Mouse (Mus musculus) gastrocnemius, adult 18-20 months (tissue): ENCODE results near the gene Fbxl3. TPM values are rescaled to one million over a fixed set of nuclear protein-coding genes. Genes with fewer than 3 reads are reported as not detected.

Experiments
- DNase-seq: peaks from one replicate; pipeline ENCODE4 v3.0.0; 2021; ENCODE audit warnings: low spot score
- total RNA-seq, 2 experiments: library from RNA; stranded (reverse); gene quantifications; 2 replicates each; pipeline ENCODE4 v1.2.3; 2021

Gene Fbxl3
- total RNA-seq, 2 experiments from 2014 or later, result 61.4 to 62.2 TPM

DNA sequence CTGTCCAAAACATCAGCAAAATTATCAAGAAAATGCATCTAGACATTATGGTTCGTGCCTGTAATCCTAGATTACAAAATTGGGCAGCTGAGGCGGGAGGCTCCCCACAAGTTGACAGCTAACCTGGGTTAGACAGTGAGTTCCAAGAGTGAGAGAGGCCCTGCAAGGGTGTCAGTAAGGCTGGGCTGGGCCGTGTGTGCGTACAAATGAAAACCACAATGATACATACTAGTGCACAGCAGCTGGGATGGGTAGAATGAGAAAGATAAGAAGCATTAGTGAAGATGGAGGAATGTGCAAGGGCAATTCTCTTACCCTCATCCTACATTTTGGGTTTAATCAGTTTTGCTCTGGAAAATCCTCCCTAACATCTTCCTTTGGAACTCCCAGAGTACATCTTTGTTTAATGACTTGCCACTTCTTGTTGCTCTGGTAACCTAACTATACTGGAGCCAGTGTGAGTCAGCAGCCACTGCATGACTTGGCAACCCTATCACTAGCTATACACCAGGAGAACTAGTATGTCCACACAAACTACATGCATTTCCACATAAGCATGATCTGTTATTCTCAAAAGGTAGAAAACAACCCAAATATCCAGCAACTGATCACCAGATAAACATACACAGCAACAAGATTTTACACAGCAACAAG is 12.6 kb downstream of the Fbxl3 start:
- no peak for DNase-seq

DNA sequence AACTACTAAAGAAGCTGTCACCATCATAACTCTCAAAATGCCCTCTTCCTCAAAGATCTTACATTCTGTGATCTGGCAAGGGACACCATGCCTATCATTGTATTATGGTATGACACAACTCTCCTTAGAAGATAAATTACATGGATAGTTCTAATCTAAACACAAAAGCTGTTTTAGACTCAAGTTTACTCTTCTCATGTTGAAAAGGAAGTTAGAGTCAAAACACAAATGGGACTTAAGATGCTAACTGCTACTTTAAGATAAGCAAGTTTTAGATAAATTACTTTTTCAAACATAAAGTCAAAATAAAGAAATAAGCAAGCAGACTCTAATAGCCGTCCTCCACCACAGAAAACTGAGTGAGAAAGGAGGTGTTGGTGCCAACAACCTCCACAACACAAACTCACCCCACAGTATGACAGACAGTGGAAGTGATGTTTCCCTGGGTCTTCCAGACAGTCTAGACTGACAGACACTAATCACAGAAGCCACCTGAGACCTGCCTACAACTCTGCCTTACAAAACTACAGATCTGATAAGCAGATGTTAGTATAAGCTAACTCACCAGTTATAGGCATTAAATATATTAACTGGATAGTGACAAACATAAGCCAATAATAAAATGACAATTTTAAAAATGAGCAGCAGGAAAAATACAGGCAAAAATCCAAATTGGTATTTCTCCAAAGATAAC is 13.4 kb downstream of the Fbxl3 start:
- no peak for DNase-seq

DNA sequence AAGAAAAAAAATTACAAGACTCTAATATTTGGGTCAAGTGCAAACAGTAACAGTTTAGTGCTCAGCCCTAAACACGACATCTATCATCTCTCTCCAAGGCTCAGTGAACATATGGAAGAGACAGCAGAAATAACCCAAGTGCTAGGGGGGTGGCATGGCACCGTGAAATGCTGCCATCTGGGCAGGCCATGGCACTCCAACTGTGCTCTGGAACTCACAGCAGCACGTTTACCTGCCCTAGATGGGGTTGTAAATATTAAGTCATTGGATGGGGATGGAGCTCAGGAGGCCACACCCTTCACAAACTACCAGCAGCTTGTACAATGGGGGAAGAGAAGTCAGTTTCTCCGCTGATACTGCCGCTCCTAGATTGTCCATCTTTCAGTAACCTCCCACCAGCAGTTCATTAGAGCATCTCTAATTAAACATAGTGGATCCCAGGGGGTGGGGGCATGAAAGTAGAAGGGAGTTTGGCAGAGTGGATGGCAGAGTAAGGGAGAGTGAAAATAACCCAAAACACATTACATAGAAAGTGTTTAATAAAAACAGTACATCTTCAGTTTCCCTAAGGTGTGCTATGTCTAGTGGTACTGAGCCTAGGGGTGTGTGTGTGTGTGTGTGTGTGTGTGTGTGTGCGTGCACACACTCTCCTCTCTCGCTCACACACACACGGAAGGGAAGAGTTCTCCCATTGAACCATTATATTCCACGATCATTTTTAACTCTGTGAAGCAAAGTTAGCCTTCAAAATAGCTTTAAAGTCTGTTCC is 20.0 kb downstream of the Fbxl3 start:
- DNase-seq, result no peak

DNA sequence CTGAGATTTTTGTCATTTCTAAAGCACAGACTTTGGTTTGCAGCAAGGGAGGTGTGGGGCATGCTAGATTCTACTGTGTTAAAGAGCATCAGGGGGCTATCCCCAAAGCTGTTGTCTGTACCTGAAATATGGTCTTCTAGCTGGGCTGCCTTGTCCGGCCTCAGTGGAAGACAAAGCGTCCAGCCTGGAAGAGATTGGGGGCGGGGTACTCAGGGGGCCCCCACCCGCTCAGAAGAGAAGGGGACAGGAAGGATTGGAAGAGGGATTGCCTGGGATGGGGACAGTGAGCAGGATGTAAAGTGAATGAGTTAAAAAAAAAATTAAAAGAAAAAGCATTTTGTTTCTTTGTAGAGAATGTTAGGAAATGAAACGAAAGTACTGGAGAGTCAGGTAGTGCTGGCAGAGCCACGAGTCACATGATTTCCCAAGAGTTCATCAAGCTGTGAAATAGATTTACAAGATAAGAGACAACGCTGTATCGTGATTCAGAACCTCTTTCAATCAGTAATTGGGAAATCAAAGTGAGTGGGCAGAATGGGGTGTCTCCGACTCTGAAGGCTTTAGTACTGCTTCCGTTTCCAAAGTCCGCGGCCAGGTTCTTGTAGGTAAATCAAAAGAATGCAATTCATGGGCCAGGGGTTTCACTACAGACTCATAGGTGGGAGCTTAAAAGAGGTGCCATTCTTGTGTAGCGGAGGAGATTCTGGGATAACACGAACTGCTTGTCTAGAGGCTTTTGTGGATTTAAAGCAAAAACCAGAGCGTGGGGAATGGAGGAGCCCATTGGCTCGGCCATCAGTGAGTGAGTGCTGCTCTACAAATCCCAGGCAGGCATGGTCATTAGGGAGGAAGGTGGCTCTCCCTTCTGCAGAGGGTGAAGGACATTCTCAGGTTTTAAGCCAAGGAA is 21.1 kb downstream of the Fbxl3 start:
- no peak for DNase-seq

DNA sequence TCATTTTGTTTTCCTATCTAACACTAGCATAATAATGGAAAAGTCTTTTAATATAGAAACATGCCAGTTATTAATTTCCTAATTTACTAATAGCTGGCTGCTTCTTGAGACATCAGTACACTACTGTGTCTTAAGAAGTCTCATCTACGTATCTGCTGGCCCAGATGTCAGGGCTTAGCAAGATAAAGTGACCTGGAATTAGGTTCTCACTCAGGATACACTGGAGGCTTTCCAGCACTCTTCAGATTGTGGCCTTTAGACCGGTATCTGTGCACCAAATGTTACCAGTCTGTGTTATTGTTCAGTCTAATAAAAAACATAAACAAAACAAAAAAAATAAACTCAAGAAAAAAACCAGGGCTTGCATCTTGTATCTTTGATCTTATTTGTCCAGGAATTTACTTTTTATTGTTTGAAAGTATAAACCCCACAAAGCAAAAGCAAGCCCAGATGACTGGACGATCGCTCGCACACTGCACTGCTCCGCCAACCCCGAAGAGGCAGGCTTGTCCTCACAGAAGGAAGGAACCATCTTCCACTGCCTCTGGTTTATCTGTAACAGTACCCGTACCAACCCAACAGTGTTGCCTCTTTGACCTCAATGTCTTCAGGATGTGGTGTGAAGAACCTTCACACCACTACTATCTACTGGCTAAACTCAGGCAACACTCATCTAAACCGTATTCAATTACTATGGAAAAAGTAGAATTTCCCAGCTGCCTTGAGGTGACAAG is 21.9 kb downstream of the Fbxl3 start:
- no peak for DNase-seq

DNA sequence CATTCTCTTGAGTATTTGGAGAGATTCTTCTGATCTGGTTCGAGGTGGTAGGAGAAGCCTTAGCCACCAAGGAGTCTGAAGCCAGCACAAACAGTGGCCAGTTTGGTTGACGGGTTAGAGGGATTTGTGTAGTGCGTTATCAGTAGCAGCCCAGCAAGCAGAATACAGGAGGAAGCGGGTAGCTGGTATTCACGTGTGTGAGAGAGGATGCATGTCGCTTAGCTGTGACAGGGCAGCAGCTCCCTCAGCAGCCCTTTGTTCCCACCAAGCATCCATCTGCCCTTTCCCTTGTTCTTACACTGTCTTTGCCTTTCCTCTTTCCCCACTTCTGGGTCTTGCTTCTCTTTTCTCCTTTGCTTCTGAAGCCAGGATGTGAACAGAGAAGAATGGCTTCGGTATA is 24.2 kb downstream of the Fbxl3 start:
- no peak for DNase-seq

DNA sequence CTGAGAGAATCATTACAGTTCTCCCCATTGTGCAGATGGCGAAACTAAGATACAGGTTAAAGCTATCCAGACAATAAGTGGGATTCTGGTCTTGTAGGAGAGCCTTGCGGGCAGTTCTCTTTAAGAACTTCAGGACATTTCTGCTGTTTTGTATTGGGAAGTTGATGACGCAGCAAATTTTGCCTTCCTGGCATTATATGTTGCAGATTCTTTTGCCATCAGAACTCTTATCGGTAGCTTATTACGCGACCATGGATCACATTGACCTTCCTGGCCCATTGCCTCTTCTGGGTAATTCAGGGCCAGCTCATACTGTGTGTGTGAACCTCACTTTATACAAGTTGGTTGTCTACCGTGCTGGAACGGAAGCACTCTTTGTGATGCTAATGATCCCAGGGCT is 25.5 kb downstream of the Fbxl3 start:
- DNase-seq, result no peak

DNA sequence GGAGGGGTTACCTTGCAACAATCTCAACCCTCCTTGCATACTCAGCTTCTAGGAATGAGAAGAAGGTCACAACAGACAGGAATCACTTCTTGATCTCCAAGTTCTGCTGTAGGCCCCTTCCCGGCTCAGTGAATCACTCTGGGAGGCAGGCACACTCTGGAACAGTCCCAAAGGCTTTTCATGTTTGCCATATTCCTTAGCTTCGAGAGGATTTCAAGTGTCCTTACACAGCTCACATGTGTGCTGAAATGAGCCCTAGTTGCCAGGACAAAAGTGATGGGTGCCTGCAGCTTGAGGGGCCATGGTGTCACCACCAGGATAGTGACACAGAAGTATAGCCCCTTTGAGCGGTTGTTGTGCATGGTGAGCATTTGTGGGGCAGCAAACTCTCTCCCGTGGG is 26.6 kb downstream of the Fbxl3 start:
- no peak for DNase-seq

DNA sequence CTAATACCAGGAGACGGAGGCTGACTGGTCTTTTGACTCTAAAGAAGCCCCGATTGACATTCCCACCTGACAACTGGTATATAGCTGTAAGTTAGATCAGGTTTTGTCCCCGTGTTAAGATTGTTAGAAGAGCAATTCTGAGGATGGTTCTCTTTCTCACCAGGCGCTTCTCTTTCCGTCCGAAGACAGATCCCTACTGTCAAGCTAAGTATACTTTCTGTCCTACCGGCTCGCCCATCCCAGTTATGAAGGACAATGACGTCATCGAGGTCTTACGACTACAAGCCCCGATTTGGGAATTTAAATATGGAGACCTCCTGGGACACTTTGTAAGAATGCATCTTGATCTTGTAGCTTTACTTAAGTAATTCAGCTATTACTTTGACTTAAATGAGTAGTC is 27.9 kb downstream of the Fbxl3 start:
- DNase-seq, result no peak

DNA sequence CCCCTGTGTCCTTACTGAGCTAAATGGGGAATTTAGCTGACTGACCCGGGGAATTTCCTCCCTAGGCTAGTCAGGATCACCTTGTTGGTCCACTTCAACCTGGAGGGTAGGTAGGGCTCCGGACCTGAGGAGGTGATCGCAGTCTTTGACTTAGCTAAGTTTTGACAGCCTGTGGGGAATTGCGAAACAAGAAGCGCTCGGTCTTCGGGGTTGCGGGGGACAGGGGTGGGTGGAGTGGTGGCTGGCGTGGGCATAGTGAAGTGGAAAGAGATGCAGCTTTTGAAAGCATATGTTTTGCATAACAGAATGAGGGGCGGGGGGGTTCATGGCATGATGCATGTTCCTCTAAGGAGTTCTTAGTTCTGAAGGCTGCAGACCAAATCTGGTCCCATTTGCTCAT is 28.6 kb downstream of the Fbxl3 start:
- DNase-seq, result peak; percentile 18

DNA sequence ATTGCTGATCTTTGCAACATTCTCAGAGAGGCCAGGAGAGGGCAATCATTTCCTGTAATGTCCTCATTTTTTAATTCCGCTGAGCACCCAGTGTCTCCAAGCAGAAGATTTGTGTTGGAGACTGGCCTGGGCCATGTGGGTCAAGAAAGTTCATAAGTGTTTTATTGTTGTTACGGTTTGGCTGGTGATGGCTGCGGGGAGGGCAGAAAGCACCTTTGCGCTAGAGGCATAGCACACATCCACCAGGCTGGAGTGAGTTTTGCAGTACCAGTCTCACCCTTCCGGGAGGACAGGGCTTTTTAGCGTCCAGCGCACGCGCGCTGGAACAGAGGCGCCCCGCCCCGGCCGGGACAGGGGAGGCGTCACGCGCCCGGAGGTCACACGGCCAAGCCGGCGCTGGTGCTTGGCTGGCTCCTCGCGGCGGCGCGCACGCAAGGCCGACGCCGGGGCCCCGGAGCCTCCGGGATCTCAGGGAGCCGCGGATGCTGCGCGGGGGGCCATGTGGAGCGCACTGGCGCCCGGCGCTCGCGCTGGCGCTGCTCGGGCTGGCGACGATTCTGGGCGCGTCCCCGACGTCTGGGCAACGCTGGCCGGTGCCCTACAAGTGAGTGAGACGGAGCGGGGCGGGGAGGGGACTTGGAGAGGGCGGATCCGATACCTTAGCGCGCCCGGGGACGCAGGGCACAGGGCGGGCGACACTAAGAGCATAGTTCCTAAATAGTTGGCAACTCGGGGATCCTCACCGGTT is 29.3 kb downstream of the Fbxl3 start, which contains the start of gene Cln5:
Gene Cln5, plus strand, starts transcription at position 353 of the 748 bp plus-strand sequence.
- peak; percentile 94 for DNase-seq

DNA sequence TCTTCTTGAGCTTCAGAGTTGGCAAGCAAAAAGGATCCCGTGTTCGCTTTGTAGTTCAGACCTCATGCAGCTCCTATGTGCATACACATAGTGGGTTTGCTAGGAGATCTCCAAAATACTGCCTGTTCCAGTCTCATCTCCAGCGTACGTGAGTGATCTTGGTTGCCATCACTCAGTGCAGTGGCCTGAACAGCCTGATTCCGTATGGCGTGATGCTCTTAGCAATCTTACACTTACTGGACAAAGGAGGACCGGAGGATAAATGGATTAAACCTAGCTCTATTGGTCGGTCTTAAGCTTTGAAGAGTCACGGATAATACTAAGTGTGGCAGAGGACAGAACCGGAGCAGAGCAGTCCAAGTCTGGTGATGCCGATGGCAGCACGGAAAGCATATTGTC is 29.9 kb downstream of the Fbxl3 start:
- no peak for DNase-seq

DNA sequence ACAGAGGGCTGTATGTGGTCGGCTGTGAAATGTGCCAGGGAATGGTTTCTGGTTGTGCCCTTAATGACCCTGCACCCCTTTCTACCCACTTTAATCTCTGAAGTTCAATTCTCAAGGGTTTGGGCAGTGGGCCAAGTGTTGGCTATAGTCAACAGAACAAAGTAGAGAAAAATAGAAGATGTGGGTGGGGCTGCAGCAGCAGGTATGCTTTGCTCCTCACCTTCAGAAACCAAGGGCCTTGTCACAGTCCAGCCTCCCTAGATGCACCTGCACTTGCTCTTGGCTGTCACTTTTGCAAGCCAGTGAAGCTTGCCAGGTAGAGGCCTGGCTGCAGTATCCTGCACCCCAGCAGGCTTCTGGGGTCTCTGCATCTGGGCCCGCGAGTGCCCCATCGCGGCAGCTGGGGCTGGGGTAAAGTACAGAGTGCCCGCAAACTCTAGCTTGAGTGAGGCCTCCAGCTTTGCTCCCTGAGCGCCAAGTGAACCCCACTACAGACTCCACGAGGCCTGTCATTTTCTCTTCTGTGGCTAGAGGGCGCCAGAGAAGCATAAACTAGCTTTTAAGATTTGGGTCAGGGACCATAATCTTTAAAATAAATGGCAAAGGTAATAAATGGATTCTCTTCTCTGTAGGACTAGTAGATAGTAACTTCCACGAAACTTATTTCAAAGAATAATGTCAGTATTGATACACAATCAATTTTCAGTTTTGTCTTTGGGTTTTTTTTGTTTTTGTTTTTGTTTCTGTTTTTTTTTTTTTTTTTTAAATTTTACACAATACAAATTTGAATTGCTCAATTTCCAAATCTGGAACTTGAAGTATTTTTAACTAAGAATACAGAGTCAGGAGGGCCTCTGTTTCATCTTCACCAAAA is 33.8 kb downstream of the Fbxl3 start:
- DNase-seq, result peak; percentile 80

DNA sequence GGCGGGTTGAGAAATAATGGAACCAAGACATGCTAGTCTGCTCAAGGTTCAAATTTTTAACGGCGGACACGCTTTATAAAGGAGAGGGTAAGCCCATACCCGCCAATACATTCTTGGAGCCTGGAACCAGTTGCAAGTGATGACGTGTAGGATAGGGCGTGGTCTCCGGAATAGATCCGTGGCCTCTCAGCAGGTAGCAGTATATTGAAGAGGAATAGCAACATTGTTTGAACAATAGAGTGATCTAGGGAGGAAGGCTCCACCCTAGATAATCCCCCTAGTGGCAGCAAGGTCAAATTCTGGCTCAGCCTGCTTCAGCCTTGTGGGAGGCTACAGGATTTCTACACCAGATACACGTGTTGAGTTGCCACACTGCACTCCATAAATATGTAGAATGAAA is 39.9 kb downstream of the Fbxl3 start:
- no peak for DNase-seq

DNA sequence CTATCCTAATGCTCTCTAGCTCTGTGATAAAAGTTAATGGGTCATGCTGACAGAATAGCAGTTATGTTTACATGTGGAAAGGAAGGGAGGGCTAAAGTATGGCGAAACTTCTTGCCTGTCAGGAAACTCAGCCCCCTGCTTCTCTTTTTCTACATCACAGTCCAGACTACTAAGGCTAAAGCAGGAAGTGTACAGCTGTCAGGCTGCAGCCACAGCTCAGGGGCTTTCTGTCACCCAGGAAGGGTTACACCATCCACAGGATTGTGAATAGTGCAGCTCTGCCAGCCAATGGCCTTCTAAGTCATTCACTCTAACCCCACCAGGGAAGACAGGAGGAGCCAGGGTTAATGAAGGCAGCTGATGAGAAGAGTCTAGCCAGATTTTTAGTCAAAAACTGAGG is 40.4 kb downstream of the Fbxl3 start:
- DNase-seq, result no peak

DNA sequence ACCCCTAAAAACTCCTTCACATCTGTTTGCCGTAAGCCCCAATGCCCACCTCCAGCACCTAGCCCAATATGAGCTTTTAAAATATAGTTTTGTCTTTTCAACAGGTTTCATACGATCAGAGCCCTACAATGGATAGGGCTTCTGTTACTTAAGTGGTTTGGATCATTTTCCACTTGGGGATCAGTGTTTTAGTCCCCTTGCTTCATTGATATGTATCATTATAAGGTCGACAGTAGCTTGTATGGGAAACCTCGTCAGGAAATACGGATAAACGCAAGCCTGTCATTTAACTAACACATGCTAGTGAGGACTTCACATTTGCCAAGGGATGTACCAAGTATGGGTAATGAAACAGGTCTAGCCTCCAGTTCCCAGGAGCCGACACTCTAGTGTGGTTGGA is 42.8 kb downstream of the Fbxl3 start:
- DNase-seq, result no peak

DNA sequence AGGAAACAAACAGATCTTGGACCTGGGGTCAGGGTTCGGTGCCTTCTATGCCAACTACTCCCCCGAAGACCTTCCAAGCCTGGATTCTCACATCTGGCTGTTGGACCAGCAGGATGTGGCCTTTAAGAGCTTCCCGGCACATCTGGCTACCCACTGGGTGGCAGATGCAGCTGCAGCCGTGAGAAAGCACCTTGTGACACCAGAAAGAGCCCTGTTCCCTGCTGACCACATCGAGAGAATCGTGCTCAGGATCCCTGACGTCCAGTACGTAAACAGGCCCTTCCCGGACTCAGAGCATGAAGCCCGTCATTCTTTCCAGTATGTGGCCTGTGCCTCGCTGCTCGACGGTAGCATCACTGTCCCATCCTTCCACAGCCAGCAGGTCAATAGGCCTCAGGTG is 44.6 kb downstream of the Fbxl3 start:
- no peak for DNase-seq

DNA sequence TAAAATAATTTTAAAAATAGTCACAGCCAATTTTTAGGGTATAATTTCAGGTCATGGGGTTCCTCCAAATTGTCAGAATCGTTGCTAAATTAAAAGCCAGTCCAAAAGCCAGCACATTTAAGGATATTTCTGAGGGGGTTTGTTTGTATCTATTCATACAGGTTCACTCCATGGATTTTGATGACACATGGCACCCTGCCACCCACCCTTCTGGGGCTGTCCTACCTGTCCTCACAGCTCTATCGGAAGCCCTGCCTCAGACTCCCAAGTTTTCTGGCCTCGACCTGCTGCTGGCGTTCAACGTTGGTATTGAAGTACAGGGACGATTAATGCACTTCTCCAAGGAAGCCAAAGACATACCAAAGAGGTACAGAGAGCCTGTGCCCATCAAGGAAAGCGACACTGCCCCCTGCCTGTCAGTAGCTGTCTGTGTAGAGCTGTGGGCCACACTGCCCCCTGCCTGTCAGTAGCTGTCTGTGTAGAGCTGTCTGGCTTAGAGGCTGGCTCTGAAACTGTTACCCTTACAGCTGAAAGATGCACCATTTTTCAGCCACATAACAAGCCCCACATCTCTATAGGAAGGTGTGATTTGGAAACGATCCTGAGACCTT is 48.1 kb downstream of the Fbxl3 start:
- peak; percentile 69 for DNase-seq
